Mouse (Mus musculus) ES-E14 (cell line): ENCODE results near the gene Lonrf2.

Experiments
- CHD2 ChIP-seq: IDR thresholded peaks from 2 replicates; pipeline ENCODE4 v1.6.1; 2014; ENCODE audit warnings: mild to moderate bottlenecking, low read depth, low read length, inconsistent platforms
- ZNF384 ChIP-seq: IDR thresholded peaks from 2 replicates; pipeline ENCODE4 v1.6.1; 2012; ENCODE audit warnings: low read depth, low read length, inconsistent platforms

DNA sequence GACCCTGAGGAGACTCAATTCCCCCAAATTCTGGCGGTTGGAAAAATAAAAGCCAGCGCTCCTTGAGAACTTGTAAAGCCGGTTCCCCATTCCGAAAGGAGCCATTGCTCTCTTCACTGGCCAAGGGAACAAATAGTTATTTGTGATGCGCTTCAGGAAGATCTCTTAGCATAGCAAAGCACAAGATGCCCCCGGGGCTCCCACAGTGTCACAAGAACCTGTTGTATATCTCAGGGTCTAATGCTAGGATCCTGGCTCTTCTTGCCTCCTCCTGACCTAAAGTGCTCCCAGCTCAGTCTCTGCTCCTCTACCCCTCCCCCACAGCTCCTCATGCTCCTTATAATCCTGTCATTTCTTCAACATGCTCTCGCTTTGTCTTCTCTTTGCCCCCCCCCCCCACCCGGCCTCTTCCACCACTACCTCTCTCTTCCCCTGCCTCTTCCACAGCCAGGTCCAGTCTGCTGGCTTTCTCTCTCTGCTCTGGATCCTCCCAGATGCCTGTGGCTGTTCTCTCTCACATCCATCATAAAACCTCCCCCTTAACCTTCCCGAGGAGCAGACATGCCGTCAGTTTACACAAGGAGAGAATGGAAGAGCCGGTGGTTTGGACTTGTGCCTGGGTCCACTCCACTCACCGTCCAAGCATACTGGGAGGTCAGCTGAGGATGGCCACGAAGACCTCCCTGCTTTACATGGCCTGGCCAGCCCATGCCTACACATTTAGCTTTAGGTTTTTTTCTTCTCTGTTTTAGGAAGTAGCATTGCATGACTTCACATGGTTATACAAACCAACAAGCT is 33.1 kb upstream of the Lonrf2 start:
- TF ChIP-seq CHD2, result no peak
- no peak for TF ChIP-seq ZNF384
